Mouse (Mus musculus): Measurements from ENCODE around the gene Vsir. TPM values are rescaled to one million over a fixed set of nuclear protein-coding genes. Genes with fewer than 3 reads are reported as not detected.
A peak's percentile ranks its signal among the peaks of the same experiment; 100 is the strongest.

Vsir gene
- polyA plus RNA-seq, 1 experiment from 2014 or later = 2.5 TPM

DNA sequence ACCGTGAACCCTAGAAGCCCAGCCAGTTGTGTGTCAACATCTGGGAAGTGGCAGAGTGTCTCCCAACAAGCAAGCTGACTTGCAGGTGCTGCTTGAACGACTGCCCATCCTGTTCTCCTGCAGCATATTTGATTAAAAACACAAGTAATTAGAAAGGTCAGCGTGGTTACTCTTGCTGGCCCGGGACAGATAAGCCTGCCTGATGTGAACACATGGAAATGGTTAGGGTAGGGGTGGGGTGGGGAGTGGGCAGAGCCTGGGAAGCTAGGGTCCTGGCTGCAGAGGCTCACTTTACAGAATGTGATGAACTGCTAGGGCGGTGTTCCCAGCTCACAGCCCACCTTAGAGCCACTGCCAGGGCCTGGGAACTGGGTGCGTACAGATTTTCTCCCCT, 26.9 kb downstream of the Vsir start:
- WGBS = 71% methylated on average over 6 of the region's 6 CpGs
- Histone ChIP-seq H3K27ac (replicated peaks) (no peak overlapping the region), H3K4me1 (replicated peaks) (peaks cover 6% of the 10 kb centered on the region; the same call in 1 of the 2 replicates), H3K27me3 (no peaks in the 10 kb centered on the region), H3K4me3 (no peak overlapping the region), H3K36me3 (no peaks in the 10 kb centered on the region), H3K9me3 (no peaks in the 10 kb centered on the region), H3K4me2 (no peak overlapping the region), H3K9ac (no peak overlapping the region)
- no peak for ATAC-seq (ENCODE audit: low FRiP score, low read depth)

DNA sequence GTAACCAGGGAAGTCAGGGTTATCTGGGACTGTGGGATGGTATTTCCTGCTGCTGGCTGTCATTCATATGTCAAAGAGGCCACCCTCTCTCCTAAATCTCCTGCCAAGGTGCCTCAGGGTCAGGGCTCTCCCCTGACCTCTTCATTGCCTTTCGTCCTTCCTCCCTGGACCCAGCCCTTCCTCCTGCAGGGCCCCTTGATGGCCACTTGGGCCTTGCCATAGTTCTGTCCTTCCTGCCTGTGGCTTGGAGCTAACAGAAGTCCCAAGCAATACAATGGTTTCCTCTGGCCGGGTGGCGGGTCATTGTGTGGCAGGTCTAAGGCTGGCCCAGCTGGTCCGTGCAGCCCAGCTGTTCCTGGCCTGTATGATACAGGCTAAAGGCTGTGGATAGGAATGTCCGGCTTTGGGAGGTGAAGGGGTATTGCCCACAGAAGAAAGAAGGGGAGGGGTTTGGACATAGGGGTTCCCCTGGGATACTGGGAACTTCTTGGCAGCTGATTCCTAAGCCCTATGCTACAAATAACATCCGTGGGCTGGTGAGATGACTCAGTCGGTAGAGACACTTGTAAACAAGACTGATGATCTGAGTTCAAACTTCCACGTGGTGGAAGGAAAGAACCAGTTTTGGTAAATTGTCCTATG, 27.4 kb downstream of the Vsir start:
- no peaks in the 10 kb centered on the region for H3K9me3 ChIP-seq
- WGBS = 68% methylated on average over 8 of the region's 8 CpGs
- no peak overlapping the region for H3K4me3 ChIP-seq
- no peaks in the 10 kb centered on the region for H3K27me3 ChIP-seq
- H3K9ac ChIP-seq = no peak overlapping the region
- 0 out of 2 replicates have a peak, but pooled peaks have one; percentile 21 for ATAC-seq (ENCODE audit: low FRiP score, low read depth)
- peaks cover 6% of the 10 kb centered on the region; the same call in 1 of the 2 replicates for H3K4me1 ChIP-seq (replicated peaks)
- H3K4me2 ChIP-seq = no peak overlapping the region
- H3K27ac ChIP-seq (replicated peaks) = no peak overlapping the region
- no peaks in the 10 kb centered on the region for H3K36me3 ChIP-seq

- Histone ChIP-seq H3K9me3 (no peaks in the 10 kb centered on the region), H3K36me3 (no peaks in the 10 kb centered on the region)
Observed at GRCm38 (mm10) chr10:60376704-60377103, 30.1 kb downstream of the Vsir start.

DNA sequence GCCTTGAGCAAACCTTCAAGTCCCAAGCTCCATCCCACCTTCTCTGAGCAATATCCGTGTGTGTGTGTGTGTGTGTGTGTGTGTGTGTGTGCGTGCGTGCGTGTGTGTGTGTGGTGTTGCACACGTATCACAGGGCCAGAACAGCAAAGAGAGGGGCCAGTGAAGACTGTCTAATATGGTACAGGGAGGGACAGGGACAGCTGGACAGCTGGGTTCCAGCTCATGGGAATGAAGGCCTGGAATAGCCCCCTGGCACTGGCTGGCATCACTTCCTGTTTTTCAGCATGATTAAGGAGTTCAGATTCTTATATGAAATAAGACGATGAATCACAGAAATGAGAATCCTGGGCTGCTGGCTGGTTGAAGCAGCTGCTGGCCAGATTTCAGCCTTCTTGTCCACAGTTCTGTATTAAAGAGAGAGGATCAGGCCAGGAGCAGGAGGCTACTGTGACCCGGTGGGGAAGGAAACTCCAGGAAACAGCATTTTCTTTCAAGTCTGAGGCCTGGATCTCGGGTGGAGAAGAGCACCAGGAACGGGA, 32.8 kb downstream of the Vsir start:
- no peaks in the 10 kb centered on the region for H3K27me3 ChIP-seq
- ATAC-seq (ENCODE audit: low FRiP score, low read depth) = no peak

More at GRCm38 (mm10) chr10:60376704-60377103, 30.1 kb downstream of the Vsir start:
- Histone ChIP-seq H3K4me3 (no peak overlapping the region), H3K9ac (no peak overlapping the region), H3K4me1 (replicated peaks) (no peaks in the 10 kb centered on the region), H3K27ac (replicated peaks) (no peak overlapping the region), H3K27me3 (no peaks in the 10 kb centered on the region), H3K4me2 (no peak overlapping the region)
- WGBS = 91% methylated on average over 16 of the region's 16 CpGs
- ATAC-seq (ENCODE audit: low FRiP score, low read depth) = no peak

GRCm38 (mm10) chr10:60380229-60380628, 33.6 kb downstream of the Vsir start:
- no peaks in the 10 kb centered on the region for H3K4me1 ChIP-seq (replicated peaks)
- no peaks in the 10 kb centered on the region for H3K36me3 ChIP-seq
- H3K27ac ChIP-seq (replicated peaks) = no peak overlapping the region
- no peaks in the 10 kb centered on the region for H3K9me3 ChIP-seq
- ATAC-seq (ENCODE audit: low FRiP score, low read depth) = no peak
- WGBS = 78% methylated on average over 3 of the region's 3 CpGs
- H3K9ac ChIP-seq = no peak overlapping the region
- no peak overlapping the region for H3K4me3 ChIP-seq
- H3K27me3 ChIP-seq = no peaks in the 10 kb centered on the region
- H3K4me2 ChIP-seq = no peak overlapping the region

More for the DNA sequence above, 32.8 kb downstream of the Vsir start:
- Histone ChIP-seq H3K9ac (no peak overlapping the region), H3K27ac (replicated peaks) (no peak overlapping the region), H3K4me2 (no peak overlapping the region), H3K4me1 (replicated peaks) (no peaks in the 10 kb centered on the region), H3K36me3 (no peaks in the 10 kb centered on the region), H3K4me3 (no peak overlapping the region), H3K9me3 (no peaks in the 10 kb centered on the region)
- 75% methylated on average over 9 of the region's 9 CpGs for WGBS

DNA sequence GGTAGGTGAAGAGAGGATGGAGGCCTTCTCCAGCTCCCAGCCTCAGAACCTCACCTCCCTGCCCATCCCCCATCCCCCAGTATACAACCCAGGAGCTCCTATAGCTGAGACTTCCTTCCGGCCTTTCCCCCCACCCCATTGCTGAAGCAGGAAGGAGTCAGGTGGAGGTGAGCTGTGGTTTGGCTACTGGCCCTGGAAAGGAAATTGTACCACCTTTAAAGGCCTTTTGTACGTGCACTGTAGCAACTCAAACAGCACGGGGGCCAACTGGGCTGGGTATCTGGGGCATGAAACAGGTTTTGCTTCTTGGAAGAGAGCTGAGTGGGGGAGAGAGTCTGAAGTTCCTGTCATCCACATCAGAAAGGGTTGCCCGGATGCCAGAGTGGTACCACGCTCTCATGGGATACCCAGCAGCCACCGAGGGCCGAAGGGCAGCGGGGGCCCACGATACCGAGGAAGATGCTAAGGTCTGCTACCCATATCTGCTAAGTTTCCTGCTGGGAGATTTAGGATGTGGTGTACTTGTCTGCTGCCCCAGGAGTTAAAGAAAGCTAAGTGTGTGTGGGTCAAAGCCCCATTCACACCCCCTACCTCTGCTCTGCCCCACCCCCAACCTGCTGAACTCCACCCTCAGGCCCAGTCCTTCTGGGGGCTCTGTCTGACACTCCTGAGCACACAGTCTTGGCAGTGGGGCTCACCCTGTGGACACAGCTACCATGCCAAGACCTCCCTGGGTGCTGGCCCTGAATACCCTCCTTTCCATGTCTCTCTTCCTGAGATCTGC, 34.7 kb downstream of the Vsir start:
- no peak overlapping the region for H3K9ac ChIP-seq
- H3K27me3 ChIP-seq = no peaks in the 10 kb centered on the region
- H3K4me2 ChIP-seq = no peak overlapping the region
- no peaks in the 10 kb centered on the region for H3K36me3 ChIP-seq
- H3K4me1 ChIP-seq (replicated peaks) = no peaks in the 10 kb centered on the region
- no peak overlapping the region for H3K27ac ChIP-seq (replicated peaks)
- H3K4me3 ChIP-seq = no peak overlapping the region
- 83% methylated on average over 10 of the region's 10 CpGs for WGBS
- no peaks in the 10 kb centered on the region for H3K9me3 ChIP-seq
- ATAC-seq (ENCODE audit: low FRiP score, low read depth) = no peak

DNA sequence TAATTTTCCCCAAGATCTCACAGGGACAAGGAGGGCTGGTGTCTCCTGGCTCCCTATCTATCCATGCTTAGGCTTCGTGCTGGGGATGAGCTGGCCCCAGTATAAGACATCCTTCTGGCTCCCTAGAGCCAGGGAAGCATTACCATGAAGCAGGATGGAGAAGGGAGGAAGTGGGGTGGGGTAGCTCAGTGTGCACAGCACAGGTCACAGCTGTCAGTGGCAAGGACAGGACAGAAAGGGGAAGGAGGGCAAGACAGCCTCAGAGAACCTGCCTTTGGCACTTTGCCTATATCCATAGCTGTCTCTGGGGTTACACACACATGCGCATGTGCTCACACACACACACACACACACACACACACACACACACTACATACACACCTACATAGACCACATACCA, 41.7 kb downstream of the Vsir start:
- H3K9me3 ChIP-seq = no peaks in the 10 kb centered on the region
- no peak overlapping the region for H3K4me3 ChIP-seq
- H3K27ac ChIP-seq (replicated peaks) = no peak overlapping the region
- ATAC-seq (ENCODE audit: low FRiP score, low read depth) = no peak
- 0 out of 2 replicates have a peak, but pooled peaks cover 5% of the 10 kb centered on the region for H3K4me1 ChIP-seq (replicated peaks)
- no peaks in the 10 kb centered on the region for H3K27me3 ChIP-seq
- WGBS = 78% methylated on average over 2 of the region's 2 CpGs
- H3K9ac ChIP-seq = no peak overlapping the region
- H3K4me2 ChIP-seq = no peak overlapping the region
- H3K36me3 ChIP-seq = no peaks in the 10 kb centered on the region

DNA sequence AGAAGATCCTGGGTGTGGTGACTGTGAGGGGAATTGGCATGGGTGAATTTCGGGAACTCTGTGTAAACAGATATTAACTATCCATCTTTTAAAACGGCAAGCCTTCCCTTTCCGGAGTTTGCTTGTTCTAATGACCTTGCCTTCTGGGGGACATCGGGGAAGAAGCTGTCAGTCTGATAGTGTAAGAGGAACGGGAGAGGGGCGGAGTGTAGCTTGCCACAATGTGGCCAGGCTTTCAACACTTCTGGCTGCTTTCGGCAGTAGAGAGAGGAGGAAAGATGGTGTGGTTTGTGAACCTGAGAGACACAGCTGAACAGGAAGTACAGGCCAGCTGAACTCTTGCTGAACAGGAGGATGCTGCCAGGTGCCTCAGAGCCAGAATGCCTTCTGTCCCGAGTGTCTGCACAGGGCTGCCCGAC, 42.8 kb downstream of the Vsir start:
- WGBS = 61% methylated on average over 9 of the region's 9 CpGs

DNA sequence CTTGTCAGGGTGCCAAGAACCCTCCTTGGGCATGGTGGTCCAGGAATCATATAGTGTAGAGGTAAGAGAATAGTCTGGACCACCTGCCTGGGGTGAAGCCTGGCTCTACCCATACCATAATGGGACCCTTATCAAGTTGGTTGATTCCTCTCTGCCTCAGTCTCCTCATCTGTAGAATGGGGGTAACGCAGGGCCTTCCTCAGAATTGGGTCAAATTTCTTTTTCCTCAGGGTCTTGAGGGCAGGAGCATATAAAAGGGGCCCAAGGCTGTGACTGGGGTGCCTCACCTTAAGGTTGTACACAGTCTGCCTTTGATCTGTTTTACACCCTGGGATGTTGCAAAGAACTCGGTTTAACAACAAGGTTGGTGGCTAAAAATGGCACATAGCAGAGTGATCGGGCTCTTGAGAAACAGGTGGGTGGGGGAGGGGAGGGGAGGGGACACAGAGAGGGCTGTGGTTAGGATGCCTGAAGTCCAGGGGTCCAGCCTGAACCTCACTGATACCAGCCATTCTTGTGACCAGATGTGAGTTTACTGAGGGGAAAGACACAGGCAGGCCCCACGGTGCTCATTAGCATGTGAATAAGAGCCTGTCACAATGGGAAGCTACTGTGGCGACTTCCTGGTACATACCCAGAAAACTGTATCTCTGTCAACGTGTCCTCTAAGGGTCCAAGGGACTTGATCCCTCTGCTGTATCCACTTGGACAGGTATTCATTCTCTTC, 43.7 kb downstream of the Vsir start:
- 37% methylated on average over 6 of the region's 6 CpGs for WGBS
- H3K9me3 ChIP-seq = no peaks in the 10 kb centered on the region
- peaks cover 13% of the 10 kb centered on the region for H3K4me1 ChIP-seq (replicated peaks)
- no peaks in the 10 kb centered on the region for H3K36me3 ChIP-seq
- H3K27ac ChIP-seq (replicated peaks) = no peak overlapping the region
- no peaks in the 10 kb centered on the region for H3K27me3 ChIP-seq
- no peak overlapping the region for H3K4me2 ChIP-seq
- ATAC-seq (ENCODE audit: low FRiP score, low read depth) = no peak
- H3K4me3 ChIP-seq = no peak overlapping the region
- no peak overlapping the region for H3K9ac ChIP-seq

More for the DNA sequence above, 42.8 kb downstream of the Vsir start:
- no peaks in the 10 kb centered on the region for H3K36me3 ChIP-seq
- no peak overlapping the region for H3K4me2 ChIP-seq
- ATAC-seq (ENCODE audit: low FRiP score, low read depth) = no peak
- H3K27me3 ChIP-seq = no peaks in the 10 kb centered on the region
- H3K27ac ChIP-seq (replicated peaks) = no peak overlapping the region
- H3K4me1 ChIP-seq (replicated peaks) = 0 out of 2 replicates have a peak, but pooled peaks cover 5% of the 10 kb centered on the region
- H3K4me3 ChIP-seq = no peak overlapping the region
- no peak overlapping the region for H3K9ac ChIP-seq
- H3K9me3 ChIP-seq = no peaks in the 10 kb centered on the region

DNA sequence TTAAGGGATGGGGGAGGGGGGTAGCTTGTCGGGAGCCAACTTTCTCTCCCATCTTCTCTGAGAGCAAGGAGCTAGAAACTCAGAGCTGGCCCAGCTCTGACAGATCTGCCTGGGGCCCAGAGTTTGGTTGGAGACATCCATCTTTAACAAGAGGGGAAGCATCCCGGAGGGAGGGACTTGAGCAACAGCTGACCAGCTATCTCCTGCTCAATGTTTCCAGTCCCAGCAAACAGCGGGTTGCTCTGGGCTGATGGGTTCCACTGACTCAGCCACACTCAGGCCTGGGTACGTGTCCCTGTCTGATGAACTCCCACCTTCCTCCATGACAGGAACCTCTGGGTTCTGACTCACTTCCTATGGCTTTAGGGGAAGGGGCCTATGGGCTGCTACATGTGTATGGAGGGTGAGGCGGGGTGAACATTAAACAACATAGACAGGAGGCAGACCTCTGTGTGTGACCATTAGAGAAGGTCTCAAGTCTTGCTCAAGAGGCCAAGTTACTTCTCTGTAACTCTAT, 44.3 kb downstream of the Vsir start:
- no peak; the same call in 1 of the 2 replicates for ATAC-seq (ENCODE audit: low FRiP score, low read depth)
- WGBS = 54% methylated on average over 5 of the region's 5 CpGs
- H3K9ac ChIP-seq = no peak overlapping the region

DNA sequence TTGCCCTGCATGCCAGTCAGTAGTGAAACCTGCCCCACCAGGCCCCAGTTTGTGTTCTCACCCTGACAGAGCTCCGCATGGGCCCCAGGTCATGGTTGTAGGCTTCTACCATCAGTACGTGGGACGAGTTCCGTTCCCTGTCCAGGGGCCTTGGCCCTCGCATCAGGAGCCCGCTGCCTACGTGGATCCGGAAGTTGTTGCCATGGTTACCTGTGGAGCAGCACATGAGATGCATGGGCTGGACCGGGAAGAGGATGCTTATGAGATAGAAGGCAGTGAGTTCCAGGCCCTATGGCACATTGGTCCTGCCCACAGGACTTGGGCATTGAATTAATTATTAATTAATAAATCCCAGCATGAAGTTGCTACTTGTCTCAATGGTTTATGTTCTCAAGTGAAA, 45.0 kb downstream of the Vsir start:
- Histone ChIP-seq H3K9ac (no peak overlapping the region), H3K27me3 (no peaks in the 10 kb centered on the region), H3K36me3 (no peaks in the 10 kb centered on the region), H3K4me3 (no peak overlapping the region), H3K4me1 (replicated peaks) (peaks cover 15% of the 10 kb centered on the region), H3K4me2 (no peak overlapping the region), H3K27ac (replicated peaks) (no peak overlapping the region), H3K9me3 (no peaks in the 10 kb centered on the region)
- 0 out of 2 replicates have a peak, but pooled peaks have one; percentile 39 for ATAC-seq (ENCODE audit: low FRiP score, low read depth)
- WGBS = 67% methylated on average over 9 of the region's 9 CpGs

More for the DNA sequence above, 44.3 kb downstream of the Vsir start:
- H3K4me3 ChIP-seq = no peak overlapping the region
- no peaks in the 10 kb centered on the region for H3K27me3 ChIP-seq
- peaks cover 15% of the 10 kb centered on the region for H3K4me1 ChIP-seq (replicated peaks)
- no peaks in the 10 kb centered on the region for H3K36me3 ChIP-seq
- no peak overlapping the region for H3K27ac ChIP-seq (replicated peaks)
- no peaks in the 10 kb centered on the region for H3K9me3 ChIP-seq
- no peak overlapping the region for H3K4me2 ChIP-seq

All from hindbrain, embryonic 15.5 days (tissue).